Mouse (Mus musculus) liver, adult 2 months (tissue): Measurements from ENCODE around the gene Psmd8. TPM values are rescaled to one million over a fixed set of nuclear protein-coding genes. Genes with fewer than 3 reads are reported as not detected.
"Not testable (repeated sequence)": the region's sequence is repeated elsewhere in the genome, so short reads cannot be mapped to it uniquely, and the experiment has no call there.

Source experiments
- DNase-seq: peaks from one replicate; pipeline ENCODE4 v3.0.0-alpha.2; 2011; ENCODE audit warnings: low read depth, low spot score; ENCODE audit errors: extremely low read depth
- H3K27ac ChIP-seq: fragments of 200-500 bp; replicated peaks from 2 replicates; pipeline ENCODE4 v1.5.1; 2012; ENCODE audit warnings: low read depth, mild to moderate bottlenecking, control low read depth, inconsistent platforms, low read length; ENCODE audit not compliant: insufficient read depth
- H3K27me3 ChIP-seq: fragments of 200-500 bp; 2 replicates; pipeline ENCODE4 v1.6.1; 2012; ENCODE audit warnings: mild to moderate bottlenecking, moderate library complexity, low read length, inconsistent platforms; ENCODE audit not compliant: control insufficient read depth, insufficient read depth
- H3K36me3 ChIP-seq: fragments of 200-500 bp; 2 replicates; pipeline ENCODE4 v1.6.1; 2012; ENCODE audit warnings: low read length, inconsistent platforms; ENCODE audit not compliant: control insufficient read depth, insufficient read depth
- H3K4me1 ChIP-seq: fragments of 200-500 bp; 2 replicates; pipeline ENCODE4 v1.6.1; 2011; ENCODE audit warnings: low read length; ENCODE audit not compliant: control insufficient read depth, insufficient read depth
- H3K4me3 ChIP-seq: fragments of 200-500 bp; 2 replicates; pipeline ENCODE4 v1.5.1; 2011; ENCODE audit warnings: low read depth, mild to moderate bottlenecking, control low read depth, low read length, moderate library complexity; ENCODE audit not compliant: insufficient read depth
- H3K79me2 ChIP-seq: fragments of 200-500 bp; 2 replicates; pipeline ENCODE4 v1.6.1; 2012; ENCODE audit warnings: inconsistent platforms, mild to moderate bottlenecking, low read length, moderate library complexity; ENCODE audit not compliant: control insufficient read depth, insufficient read depth
- H3K9ac ChIP-seq: fragments of 200-500 bp; 2 replicates; pipeline ENCODE4 v1.6.1; 2012; ENCODE audit warnings: low read depth, mild to moderate bottlenecking, control low read depth, inconsistent platforms, low read length
- CTCF ChIP-seq: fragments of 200-500 bp; IDR thresholded peaks from 2 replicates; pipeline ENCODE4 v1.5.1; 2011; ENCODE audit warnings: low read depth, low read length, control low read depth
- POLR2A ChIP-seq: fragments of 200-500 bp; IDR thresholded peaks from 2 replicates; pipeline ENCODE4 v1.6.1; 2011; ENCODE audit warnings: low read length, control low read depth; ENCODE audit not compliant: insufficient read depth; ENCODE audit errors: extremely low read depth
- WGBS: fragments of 180-500 bp; shearing (Covaris S2); methylation state at CpG from one replicate; pipeline ENCODE4 v1.1.7; 2018; 5-methylcytosine and 5-hydroxymethylcytosine counted together
- polyA plus RNA-seq: library from polyadenylated mRNA; depleted of rRNA; stranded (reverse); fragments of >200 nt; gene quantifications from 2 replicates; pipeline ENCODE4 v1.2.3, GENCODE M21; 2012
- total RNA-seq: library from RNA; depleted of rRNA; stranded (reverse); fragments of >200 nt; gene quantifications from 2 replicates; pipeline ENCODE4 v1.2.3, GENCODE M21; 2014

The Psmd8 gene
- total and polyA plus RNA-seq, 2 experiments = 119 to 217 TPM

DNA sequence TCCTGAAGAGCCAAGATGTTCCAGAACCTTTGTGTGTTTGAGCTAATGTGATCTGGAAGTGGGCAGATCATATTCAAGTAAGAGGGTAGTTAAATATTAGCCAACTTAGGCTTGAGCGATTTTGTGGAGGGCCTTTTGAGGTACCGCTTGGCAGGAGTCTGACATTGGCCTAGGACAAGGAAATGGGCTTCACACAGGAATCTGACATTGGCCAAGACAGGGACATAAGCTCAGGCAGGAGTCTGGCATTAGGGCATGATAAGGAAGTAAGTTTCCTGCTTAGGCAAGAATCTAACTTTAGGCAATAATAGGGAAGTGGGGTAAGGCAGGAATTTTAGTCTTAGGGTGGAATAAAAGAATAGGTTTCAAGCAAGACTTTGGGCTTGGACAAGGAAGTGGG, 33.7 kb upstream of the Psmd8 start:
- no peak overlapping the region for H3K9ac ChIP-seq
- 52% methylated on average over 2 of the region's 2 CpGs for WGBS
- H3K27me3 ChIP-seq = peaks cover 10% of the 10 kb centered on the region; the same call in 1 of the 2 replicates
- no peaks in the 10 kb centered on the region; the same call in 1 of the 2 replicates for H3K36me3 ChIP-seq
- no peak overlapping the region for H3K4me3 ChIP-seq
- no peaks in the 10 kb centered on the region for H3K79me2 ChIP-seq
- no peak overlapping the region for H3K27ac ChIP-seq
- H3K4me1 ChIP-seq = no peaks in the 10 kb centered on the region
- DNase-seq = no peak
- TF ChIP-seq POLR2A (no peak), CTCF (no peak)

- Histone ChIP-seq H3K27me3 (peaks cover 10% of the 10 kb centered on the region; the same call in 1 of the 2 replicates), H3K27ac (no peak within 1 kb of the TSS), H3K9ac (no peak within 1 kb of the TSS), H3K79me2 (no peaks in the 10 kb centered on the region), H3K4me3 (no peak within 1 kb of the TSS), H3K4me1 (no peaks in the 10 kb centered on the region), H3K36me3 (no peaks in the 10 kb centered on the region)
- DNase-seq = no peak
- 17% methylated on average over 20 of the region's 20 CpGs for WGBS
- no peak for TF ChIP-seq POLR2A
Observed at GRCm38 (mm10) chr7:29213675-29214082, 33.2 kb upstream of the Psmd8 start, which contains the start of gene Catsperg1. Gene Catsperg1, minus strand, starts transcription at chr7:29214035.

DNA sequence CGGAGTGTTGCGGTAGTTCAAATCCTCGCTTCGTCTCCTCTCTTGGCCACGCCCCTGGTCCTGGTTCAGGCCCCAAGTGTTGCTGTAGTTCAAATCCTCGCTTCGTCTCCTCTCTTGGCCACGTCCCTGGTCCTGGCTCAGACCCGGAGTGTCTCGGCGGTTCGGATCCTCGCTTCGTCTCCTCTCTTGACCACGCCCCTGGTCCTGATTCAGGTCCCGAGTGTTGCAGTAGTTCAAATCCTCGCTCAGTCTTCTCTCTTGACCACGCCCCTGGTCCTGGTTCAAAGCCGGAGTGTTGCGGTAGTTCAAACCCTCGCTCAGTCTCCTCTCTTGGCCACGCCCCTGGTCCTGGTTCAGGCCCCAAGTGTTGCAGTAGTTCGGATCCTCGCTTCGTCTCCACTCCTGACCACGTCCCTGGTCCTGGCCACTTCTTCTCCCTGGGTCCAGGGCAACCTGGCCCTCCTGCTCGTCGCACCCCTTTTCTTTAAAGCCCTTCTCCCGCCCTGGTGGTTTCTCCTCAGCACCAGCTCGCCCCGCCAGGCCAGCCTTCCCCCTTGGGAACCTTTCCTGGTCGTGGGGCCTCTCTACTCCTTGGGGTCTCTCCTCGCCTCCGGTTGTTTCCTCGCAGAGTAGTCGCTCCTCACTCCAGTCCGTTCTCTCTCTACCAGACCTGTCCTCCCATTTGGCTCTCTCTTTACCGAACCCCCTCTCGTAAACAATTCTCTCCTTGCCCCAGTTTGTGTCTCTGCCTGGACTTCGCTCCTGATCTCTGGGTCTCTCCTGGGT, 32.5 kb upstream of the Psmd8 start:
- peaks cover 10% of the 10 kb centered on the region; the same call in 1 of the 2 replicates for H3K27me3 ChIP-seq
- H3K9ac ChIP-seq, DNase-seq, H3K4me1 ChIP-seq, H3K79me2 ChIP-seq, H3K27ac ChIP-seq, H3K4me3 ChIP-seq, H3K36me3 ChIP-seq: not testable (repeated sequence)
- 36% methylated on average over 40 of the region's 40 CpGs for WGBS

DNA sequence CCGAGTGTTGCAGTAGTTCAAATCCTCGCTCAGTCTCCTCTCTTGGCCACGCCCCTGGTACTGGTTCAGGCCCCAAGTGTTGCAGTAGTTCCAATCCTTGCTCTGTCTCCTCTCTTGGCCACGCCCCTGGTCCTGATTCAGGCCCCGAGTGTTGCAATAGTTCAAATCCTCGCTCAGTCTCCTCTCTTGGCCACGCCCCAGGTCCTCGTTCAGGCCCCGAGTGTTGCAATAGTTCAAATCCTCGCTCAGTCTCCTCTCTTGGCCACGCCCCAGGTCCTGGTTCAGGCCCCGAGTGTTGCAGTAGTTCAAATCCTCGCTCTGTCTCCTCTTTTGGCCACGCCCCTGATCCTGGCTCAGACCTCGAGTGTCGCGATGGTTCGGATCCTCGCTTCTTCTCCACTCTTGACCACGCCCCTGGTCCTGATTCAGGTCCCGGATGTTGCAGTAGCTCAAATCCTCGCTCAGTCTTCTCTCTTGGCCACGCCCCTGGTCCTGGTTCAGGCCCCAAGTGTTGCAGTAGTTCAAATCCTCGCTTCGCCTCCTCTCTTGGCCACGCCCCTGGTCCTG, 31.8 kb upstream of the Psmd8 start:
- DNase-seq = peak; percentile 39
- Histone ChIP-seq H3K27ac (no peak overlapping the region), H3K79me2 (no peaks in the 10 kb centered on the region), H3K9ac (no peak overlapping the region), H3K27me3 (peaks cover 10% of the 10 kb centered on the region; the same call in 1 of the 2 replicates), H3K4me1 (no peaks in the 10 kb centered on the region), H3K4me3 (no peak overlapping the region), H3K36me3 (no peaks in the 10 kb centered on the region)
- 30% methylated on average over 26 of the region's 26 CpGs for WGBS
- no peak for TF ChIP-seq CTCF
- TF ChIP-seq POLR2A = no peak

DNA sequence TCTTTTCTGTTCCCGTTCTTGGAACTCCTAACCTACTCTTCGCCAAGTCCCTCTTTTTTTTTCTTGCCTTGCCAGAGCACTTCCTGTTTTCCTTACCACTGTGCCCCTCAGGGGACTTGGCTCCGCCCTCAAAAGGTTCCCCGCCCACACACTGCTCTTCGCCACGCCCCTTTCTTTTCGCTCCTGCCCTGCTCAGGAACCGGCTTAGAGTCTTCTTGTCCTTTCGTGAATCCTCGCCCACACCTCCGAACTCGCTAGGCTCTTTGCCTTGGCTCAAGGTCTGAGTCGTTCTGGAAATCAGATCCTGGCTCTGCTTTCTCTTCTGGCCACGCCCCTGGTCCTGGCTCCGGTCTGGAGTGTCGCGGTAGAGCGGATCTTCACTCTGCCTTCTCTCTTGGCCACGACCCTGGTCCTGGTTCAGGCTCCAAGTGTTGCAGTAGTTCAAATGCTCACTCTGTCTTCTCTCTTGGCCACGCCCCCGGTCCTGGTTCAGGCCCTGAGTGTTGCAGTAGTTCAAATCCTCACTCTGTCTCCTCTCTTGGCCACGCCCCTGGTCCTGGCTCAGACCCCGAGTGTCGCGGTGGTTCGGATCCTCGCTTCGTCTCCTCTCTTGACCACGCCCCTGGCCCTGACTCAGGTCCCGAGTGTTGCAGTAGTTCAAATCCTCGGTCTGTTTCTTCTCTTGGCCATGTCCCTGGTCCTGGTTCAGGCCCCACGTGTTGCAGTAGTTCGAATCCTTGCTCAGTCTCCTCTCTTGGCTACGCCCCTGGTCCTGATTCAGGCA, 31.1 kb upstream of the Psmd8 start:
- H3K27ac ChIP-seq = peak overlapping the region; percentile 3
- no peaks in the 10 kb centered on the region for H3K36me3 ChIP-seq
- H3K4me1 ChIP-seq = no peaks in the 10 kb centered on the region
- 9% methylated on average over 34 of the region's 34 CpGs for WGBS
- H3K9ac ChIP-seq = 0 out of 2 replicates have a peak overlapping the region, but pooled peaks have one; percentile 7
- TF ChIP-seq POLR2A = no peak
- TF ChIP-seq CTCF = no peak
- peak; percentile 38 for DNase-seq
- H3K79me2 ChIP-seq = no peaks in the 10 kb centered on the region
- H3K27me3 ChIP-seq = peaks cover 10% of the 10 kb centered on the region; the same call in 1 of the 2 replicates
- peak overlapping the region; percentile 23 for H3K4me3 ChIP-seq

DNA sequence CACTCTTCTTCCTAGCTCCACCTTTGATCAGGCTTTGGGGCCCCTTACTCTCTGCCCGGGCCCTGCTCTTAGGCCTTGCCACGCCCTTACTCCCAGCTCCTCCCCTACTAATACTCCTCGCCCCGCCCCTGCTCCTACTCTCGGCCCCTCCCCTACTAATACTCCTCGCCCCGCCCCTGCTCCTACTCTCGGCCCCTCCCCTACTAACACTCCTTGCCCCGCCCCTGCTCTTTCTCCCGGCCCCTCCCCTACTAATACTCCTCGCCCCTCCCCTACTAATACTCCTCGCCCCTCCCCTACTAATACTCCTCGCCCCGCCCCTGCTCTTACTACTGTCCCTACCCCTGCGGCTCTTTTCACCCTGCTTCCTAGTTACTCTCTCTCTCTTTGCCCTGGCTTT, 30.5 kb upstream of the Psmd8 start:
- H3K36me3 ChIP-seq, DNase-seq, H3K79me2 ChIP-seq, H3K4me1 ChIP-seq, H3K9ac ChIP-seq, H3K27ac ChIP-seq: not testable (repeated sequence)
- WGBS = 38% methylated on average over 13 of the region's 15 CpGs
- Histone ChIP-seq H3K27me3 (peaks cover 10% of the 10 kb centered on the region; the same call in 1 of the 2 replicates), H3K4me3 (peak overlapping the region; percentile 23; the same call in 1 of the 2 replicates)
